Mouse (Mus musculus) adrenal gland, adult 8-10 months (tissue): ENCODE data around the gene Opn4. TPM values are rescaled to one million over a fixed set of nuclear protein-coding genes. Genes with fewer than 3 reads are reported as not detected.
A peak's percentile ranks its signal among the peaks of the same experiment; 100 is the strongest.

ENCODE experiments used
- DNase-seq: peaks from one replicate; pipeline ENCODE4 v3.0.0; 2022
- total RNA-seq, 4 experiments: library from RNA; stranded (reverse); gene quantifications; 2 replicates each; pipeline ENCODE4 v1.2.4; 2022

Gene Opn4
- total RNA-seq, 4 experiments from 2014 or later: 0.14 to 0.23 TPM; not detected in 2

- no peak for DNase-seq
Observed at GRCm38 (mm10) chr14:34562393-34562792, 37.5 kb downstream of the Opn4 start.

GRCm38 (mm10) chr14:34561647-34562046, 38.3 kb downstream of the Opn4 start:
- DNase-seq: no peak

- DNase-seq: no peak
Observed at GRCm38 (mm10) chr14:34558947-34559346, 41.0 kb downstream of the Opn4 start.

- DNase-seq: no peak
Observed at GRCm38 (mm10) chr14:34555211-34555610, 44.7 kb downstream of the Opn4 start.

- peak; percentile 35 for DNase-seq
Observed at GRCm38 (mm10) chr14:34554047-34554446, 45.9 kb downstream of the Opn4 start.

GRCm38 (mm10) chr14:34553470-34553869, 46.5 kb downstream of the Opn4 start:
- no peak for DNase-seq

- DNase-seq: no peak
Observed at GRCm38 (mm10) chr14:34552226-34552625, 47.7 kb downstream of the Opn4 start.

- DNase-seq: peak; percentile 65
Observed at GRCm38 (mm10) chr14:34549004-34549671, 50.8 kb downstream of the Opn4 start.

- peak; percentile 40 for DNase-seq
Observed at GRCm38 (mm10) chr14:34548391-34549001, 51.4 kb downstream of the Opn4 start.

- no peak for DNase-seq
Observed at GRCm38 (mm10) chr14:34544545-34544944, 55.4 kb downstream of the Opn4 start.

- no peak for DNase-seq
Observed at GRCm38 (mm10) chr14:34544001-34544400, 55.9 kb downstream of the Opn4 start.

GRCm38 (mm10) chr14:34543596-34543995, 56.3 kb downstream of the Opn4 start:
- DNase-seq: no peak

- no peak for DNase-seq
Observed at GRCm38 (mm10) chr14:34541896-34542295, 58.0 kb downstream of the Opn4 start.

GRCm38 (mm10) chr14:34540685-34541162, 59.2 kb downstream of the Opn4 start:
- no peak for DNase-seq

Other genes starting within 250 kb of the Opn4 start
- gene Fam25c, start 244.7 kb downstream of the Opn4 start, total RNA-seq: not detected
- gene Sncg, start 225.4 kb downstream of the Opn4 start, total RNA-seq: 100 to 1,000 TPM in 1 of 4 experiments, 10 to 100 TPM in 3; 19.1 to 206 (median 82.2) TPM
- 10 to 100 TPM; 27.7 to 45.8 (median 39.9) TPM for gene Mmrn2, start 224.7 kb downstream of the Opn4 start, total RNA-seq
- gene Bmpr1a, start 96.8 kb downstream of the Opn4 start, total RNA-seq: 10 to 100 TPM; 60.5 to 74.7 (median 67.1) TPM
- not detected for gene 9230112D13Rik, start 77.3 kb downstream of the Opn4 start, total RNA-seq
- under 1 TPM; 0.35 to 0.98 (median 0.69) TPM for gene Ldb3, start 11.5 kb downstream of the Opn4 start, total RNA-seq
- 100 to 1,000 TPM in 1 of 4 experiments, 10 to 100 TPM in 3; 77.4 to 100 (median 83.2) TPM for gene Wapl, start 73.8 kb upstream of the Opn4 start, total RNA-seq
- 1 to 10 TPM; 1.3 to 1.7 (median 1.4) TPM for gene Grid1, start 220.0 kb upstream of the Opn4 start, total RNA-seq